Mouse (Mus musculus): Measurements from ENCODE around the gene Dera. TPM values are rescaled to one million over a fixed set of nuclear protein-coding genes. Genes with fewer than 3 reads are reported as not detected.

Dera gene
- polyA plus RNA-seq, 2 experiments, result 16.1 to 45.3 TPM

- Histone ChIP-seq H3K9ac (replicated peaks) (no peak overlapping the region), H3K36me3 (replicated peaks; ENCODE audit: control insufficient read depth, insufficient read depth, low read depth) (no peaks in the 10 kb centered on the region), H3K9me3 (ENCODE audit: control insufficient read depth, low read length) (no peaks in the 10 kb centered on the region), H3K27me3 (ENCODE audit: control insufficient read depth, insufficient read depth, low read length) (no peaks in the 10 kb centered on the region), H3K4me2 (ENCODE audit: low read depth) (no peak overlapping the region), H3K4me1 (replicated peaks; ENCODE audit: control insufficient read depth in 2 of 2, insufficient read depth in 2 of 2, low read length in 1 of 2) (no peaks in the 10 kb centered on the region), H3K27ac (no peak overlapping the region), H3K4me3 (ENCODE audit: insufficient read depth in 1 of 2, low read depth in 2 of 2, low read length in 2 of 2) (no peak overlapping the region)
- DNase-seq (ENCODE audit: low read depth in 3 of 3, low spot score in 3 of 3) (no peak), ATAC-seq (ENCODE audit: insufficient read depth) (no peak)
- WGBS (ENCODE audit: insufficient replicate concordance), result 71% methylated on average over 3 of the region's 3 CpGs
- no peak for TF ChIP-seq EP300 (IDR thresholded peaks at IDR 0.05; ENCODE audit: low read depth)
- no peak for TF ChIP-seq CTCF (IDR thresholded peaks at IDR 0.05; ENCODE audit: low read depth)
Observed at GRCm38 (mm10) chr6:137771621-137772250, 17.4 kb downstream of the Dera start.

- no peak overlapping the region for H3K4me2 ChIP-seq (ENCODE audit: low read depth)
- no peak overlapping the region for H3K27ac ChIP-seq
- ATAC-seq (ENCODE audit: insufficient read depth) (no peak), DNase-seq (ENCODE audit: low read depth in 3 of 3, low spot score in 3 of 3) (no peak)
- no peaks in the 10 kb centered on the region for H3K27me3 ChIP-seq (ENCODE audit: control insufficient read depth, insufficient read depth, low read length)
- TF ChIP-seq EP300 (IDR thresholded peaks at IDR 0.05; ENCODE audit: low read depth) (no peak), CTCF (IDR thresholded peaks at IDR 0.05; ENCODE audit: low read depth) (no peak)
- no peaks in the 10 kb centered on the region for H3K9me3 ChIP-seq (ENCODE audit: control insufficient read depth, low read length)
- H3K9ac ChIP-seq (replicated peaks), result no peak overlapping the region
- H3K36me3 ChIP-seq (replicated peaks; ENCODE audit: control insufficient read depth, insufficient read depth, low read depth), result no peaks in the 10 kb centered on the region
- 74% methylated on average over 8 of the region's 8 CpGs for WGBS (ENCODE audit: insufficient replicate concordance)
- H3K4me3 ChIP-seq (ENCODE audit: insufficient read depth in 1 of 2, low read depth in 2 of 2, low read length in 2 of 2), result no peak overlapping the region
- no peaks in the 10 kb centered on the region for H3K4me1 ChIP-seq (replicated peaks; ENCODE audit: control insufficient read depth in 2 of 2, insufficient read depth in 2 of 2, low read length in 1 of 2)
Observed at GRCm38 (mm10) chr6:137772918-137773636, 18.7 kb downstream of the Dera start.

GRCm38 (mm10) chr6:137773637-137774028 is 19.3 kb downstream of the Dera start:
- Histone ChIP-seq H3K4me3 (ENCODE audit: insufficient read depth in 1 of 2, low read depth in 2 of 2, low read length in 2 of 2) (no peak overlapping the region), H3K27me3 (ENCODE audit: control insufficient read depth, insufficient read depth, low read length) (no peaks in the 10 kb centered on the region), H3K4me1 (replicated peaks; ENCODE audit: control insufficient read depth in 2 of 2, insufficient read depth in 2 of 2, low read length in 1 of 2) (no peaks in the 10 kb centered on the region), H3K4me2 (ENCODE audit: low read depth) (no peak overlapping the region), H3K36me3 (replicated peaks; ENCODE audit: control insufficient read depth, insufficient read depth, low read depth) (no peaks in the 10 kb centered on the region), H3K9ac (replicated peaks) (no peak overlapping the region), H3K27ac (no peak overlapping the region), H3K9me3 (ENCODE audit: control insufficient read depth, low read length) (no peaks in the 10 kb centered on the region)
- TF ChIP-seq CTCF (IDR thresholded peaks at IDR 0.05; ENCODE audit: low read depth) (no peak), EP300 (IDR thresholded peaks at IDR 0.05; ENCODE audit: low read depth) (no peak)
- DNase-seq (ENCODE audit: low read depth in 3 of 3, low spot score in 3 of 3) (no peak), ATAC-seq (ENCODE audit: insufficient read depth) (no peak)
- WGBS (ENCODE audit: insufficient replicate concordance), result 76% methylated on average over 6 of the region's 6 CpGs

- Histone ChIP-seq H3K9ac (replicated peaks) (no peak overlapping the region), H3K27me3 (ENCODE audit: control insufficient read depth, insufficient read depth, low read length) (no peaks in the 10 kb centered on the region), H3K4me1 (replicated peaks; ENCODE audit: control insufficient read depth in 2 of 2, insufficient read depth in 2 of 2, low read length in 1 of 2) (no peaks in the 10 kb centered on the region), H3K27ac (no peak overlapping the region), H3K4me2 (ENCODE audit: low read depth) (no peak overlapping the region), H3K9me3 (ENCODE audit: control insufficient read depth, low read length) (no peaks in the 10 kb centered on the region), H3K36me3 (replicated peaks; ENCODE audit: control insufficient read depth, insufficient read depth, low read depth) (no peaks in the 10 kb centered on the region), H3K4me3 (ENCODE audit: insufficient read depth in 1 of 2, low read depth in 2 of 2, low read length in 2 of 2) (no peak overlapping the region)
- WGBS (ENCODE audit: insufficient replicate concordance), result 83% methylated on average over 13 of the region's 13 CpGs
- ATAC-seq (ENCODE audit: insufficient read depth) (no peak), DNase-seq (ENCODE audit: low read depth in 3 of 3, low spot score in 3 of 3) (no peak)
- TF ChIP-seq CTCF (IDR thresholded peaks at IDR 0.05; ENCODE audit: low read depth) (no peak), EP300 (IDR thresholded peaks at IDR 0.05; ENCODE audit: low read depth) (no peak)
Observed at GRCm38 (mm10) chr6:137774166-137774565, 19.8 kb downstream of the Dera start.

- no peaks in the 10 kb centered on the region for H3K4me1 ChIP-seq (replicated peaks; ENCODE audit: control insufficient read depth in 2 of 2, insufficient read depth in 2 of 2, low read length in 1 of 2)
- WGBS (ENCODE audit: insufficient replicate concordance), result 69% methylated on average over 8 of the region's 8 CpGs
- TF ChIP-seq EP300 (IDR thresholded peaks at IDR 0.05; ENCODE audit: low read depth) (no peak), CTCF (IDR thresholded peaks at IDR 0.05; ENCODE audit: low read depth) (no peak)
- H3K36me3 ChIP-seq (replicated peaks; ENCODE audit: control insufficient read depth, insufficient read depth, low read depth), result no peaks in the 10 kb centered on the region
- no peak overlapping the region for H3K4me2 ChIP-seq (ENCODE audit: low read depth)
- no peaks in the 10 kb centered on the region for H3K27me3 ChIP-seq (ENCODE audit: control insufficient read depth, insufficient read depth, low read length)
- H3K27ac ChIP-seq, result no peak overlapping the region
- no peak overlapping the region for H3K9ac ChIP-seq (replicated peaks)
- ATAC-seq (ENCODE audit: insufficient read depth), result no peak
- H3K9me3 ChIP-seq (ENCODE audit: control insufficient read depth, low read length), result no peaks in the 10 kb centered on the region
- no peak for DNase-seq (ENCODE audit: low read depth in 3 of 3, low spot score in 3 of 3)
- H3K4me3 ChIP-seq (ENCODE audit: insufficient read depth in 1 of 2, low read depth in 2 of 2, low read length in 2 of 2), result no peak overlapping the region
Observed at GRCm38 (mm10) chr6:137775159-137775558, 20.8 kb downstream of the Dera start.
